Mouse (Mus musculus) stomach, postnatal 0 days (tissue): Measurements from ENCODE around the gene Ppp1r36.

Source experiments
- CTCF ChIP-seq: IDR thresholded peaks from 2 replicates; pipeline ENCODE4 v1.5.1; 2016; ENCODE audit warnings: antibody characterized with exemption, low read depth, mild to moderate bottlenecking, moderate library complexity
- EP300 ChIP-seq: optimal IDR thresholded peaks from 2 replicates; pipeline ENCODE3; 2016; ENCODE audit warnings: antibody characterized with exemption

DNA sequence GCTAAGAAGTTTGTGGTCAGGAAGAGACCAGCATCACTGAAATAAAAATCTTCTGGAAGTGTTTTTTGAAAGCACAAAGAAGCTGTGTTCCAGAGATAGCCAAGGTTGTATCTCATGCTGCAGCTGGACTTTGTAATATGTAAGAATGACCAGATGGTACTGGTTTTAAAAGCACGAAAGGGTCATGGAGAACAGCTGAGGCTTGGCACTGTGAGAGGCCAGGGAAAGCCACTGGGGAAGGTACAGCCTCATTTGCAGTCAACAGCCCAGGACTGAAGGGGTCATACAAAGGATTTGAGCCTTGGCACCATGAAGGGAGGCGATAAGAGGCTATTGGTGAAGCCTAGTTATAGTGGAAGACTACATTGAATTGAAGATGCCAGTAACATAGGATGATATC, 65.1 kb downstream of the Ppp1r36 start:
- TF ChIP-seq CTCF = no peak
- no peak for TF ChIP-seq EP300
